Mouse (Mus musculus) brown adipose tissue, adult 24 weeks (tissue): Measurements from ENCODE around the gene Nhsl2. TPM values are rescaled to one million over a fixed set of nuclear protein-coding genes. Genes with fewer than 3 reads are reported as not detected.

Experiments
- H3K27ac ChIP-seq: fragments of 200-500 bp; replicated peaks from 2 replicates; pipeline ENCODE4 v1.5.1; 2012; ENCODE audit warnings: low read depth, mild to moderate bottlenecking, low read length
- H3K4me1 ChIP-seq: fragments of 200-500 bp; 2 replicates; pipeline ENCODE4 v1.6.1; 2012; ENCODE audit warnings: low read length, mixed read lengths; ENCODE audit not compliant: control insufficient read depth, insufficient read depth, insufficient read length
- H3K4me3 ChIP-seq: fragments of 200-500 bp; 2 replicates; pipeline ENCODE4 v1.5.1; 2012; ENCODE audit warnings: low read depth, mild to moderate bottlenecking, low read length, moderate library complexity; ENCODE audit not compliant: insufficient read depth
- polyA plus RNA-seq: library from polyadenylated mRNA; stranded (reverse); fragments of >200 nt; gene quantifications from 2 replicates; pipeline ENCODE4 v1.2.4, GENCODE M21; 2012; ENCODE audit not compliant: missing spikeins, insufficient read depth, insufficient read length

The Nhsl2 gene
- polyA plus RNA-seq, 1 experiment: 4.6 TPM

- Histone ChIP-seq H3K4me1 (no peaks in the 10 kb centered on the region; the same call in 1 of the 2 replicates), H3K27ac (no peak overlapping the region), H3K4me3 (no peak overlapping the region)
These were observed 219.8 kb downstream of the Nhsl2 start for GRCm38 (mm10) chrX:102068811-102069540.

GRCm38 (mm10) chrX:102070591-102071471, 221.6 kb downstream of the Nhsl2 start, which contains the start of gene Rtl5:
Rtl5 (minus strand) TSS chrX:102071304.
- peaks cover 2% of the 10 kb centered on the region; the same call in 1 of the 2 replicates for H3K4me1 ChIP-seq
- H3K27ac ChIP-seq: peak within 1 kb of the TSS; percentile 34; the same call in 1 of the 2 replicates
- H3K4me3 ChIP-seq: peak within 1 kb of the TSS; percentile 61

- H3K27ac ChIP-seq: no peak overlapping the region
- no peak overlapping the region for H3K4me3 ChIP-seq
- H3K4me1 ChIP-seq: peaks cover 2% of the 10 kb centered on the region; the same call in 1 of the 2 replicates
These were observed 222.3 kb downstream of the Nhsl2 start for GRCm38 (mm10) chrX:102071517-102071916.

GRCm38 (mm10) chrX:102073605-102074325, 224.6 kb downstream of the Nhsl2 start:
- H3K4me3 ChIP-seq: no peak overlapping the region
- H3K27ac ChIP-seq: no peak overlapping the region
- H3K4me1 ChIP-seq: peaks cover 2% of the 10 kb centered on the region; the same call in 1 of the 2 replicates

DNA sequence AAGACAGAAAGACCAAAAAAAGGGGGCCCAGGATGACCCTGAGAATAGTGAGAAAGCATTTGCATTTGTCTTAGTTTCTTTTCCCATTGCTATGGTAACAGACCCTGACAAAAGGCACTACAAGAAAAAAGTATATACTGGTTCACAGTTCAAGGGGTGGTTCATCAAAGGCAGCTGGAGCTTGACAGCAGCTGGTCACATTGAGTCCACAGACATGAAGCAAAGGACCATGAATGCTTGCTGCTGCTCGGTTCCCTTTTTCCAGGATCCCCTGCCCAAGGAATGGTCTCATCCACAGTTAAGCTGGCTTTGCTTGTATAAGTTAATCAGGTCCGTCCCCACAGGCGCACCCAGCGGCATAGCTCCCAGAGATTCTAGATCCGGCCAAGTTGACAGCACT, 225.2 kb downstream of the Nhsl2 start:
- peaks cover 2% of the 10 kb centered on the region; the same call in 1 of the 2 replicates for H3K4me1 ChIP-seq
- no peak overlapping the region for H3K27ac ChIP-seq
- H3K4me3 ChIP-seq: no peak overlapping the region

GRCm38 (mm10) chrX:102075158-102075557, 226.0 kb downstream of the Nhsl2 start:
- Histone ChIP-seq H3K27ac (no peak overlapping the region), H3K4me3 (no peak overlapping the region), H3K4me1 (peaks cover 2% of the 10 kb centered on the region; the same call in 1 of the 2 replicates)

DNA sequence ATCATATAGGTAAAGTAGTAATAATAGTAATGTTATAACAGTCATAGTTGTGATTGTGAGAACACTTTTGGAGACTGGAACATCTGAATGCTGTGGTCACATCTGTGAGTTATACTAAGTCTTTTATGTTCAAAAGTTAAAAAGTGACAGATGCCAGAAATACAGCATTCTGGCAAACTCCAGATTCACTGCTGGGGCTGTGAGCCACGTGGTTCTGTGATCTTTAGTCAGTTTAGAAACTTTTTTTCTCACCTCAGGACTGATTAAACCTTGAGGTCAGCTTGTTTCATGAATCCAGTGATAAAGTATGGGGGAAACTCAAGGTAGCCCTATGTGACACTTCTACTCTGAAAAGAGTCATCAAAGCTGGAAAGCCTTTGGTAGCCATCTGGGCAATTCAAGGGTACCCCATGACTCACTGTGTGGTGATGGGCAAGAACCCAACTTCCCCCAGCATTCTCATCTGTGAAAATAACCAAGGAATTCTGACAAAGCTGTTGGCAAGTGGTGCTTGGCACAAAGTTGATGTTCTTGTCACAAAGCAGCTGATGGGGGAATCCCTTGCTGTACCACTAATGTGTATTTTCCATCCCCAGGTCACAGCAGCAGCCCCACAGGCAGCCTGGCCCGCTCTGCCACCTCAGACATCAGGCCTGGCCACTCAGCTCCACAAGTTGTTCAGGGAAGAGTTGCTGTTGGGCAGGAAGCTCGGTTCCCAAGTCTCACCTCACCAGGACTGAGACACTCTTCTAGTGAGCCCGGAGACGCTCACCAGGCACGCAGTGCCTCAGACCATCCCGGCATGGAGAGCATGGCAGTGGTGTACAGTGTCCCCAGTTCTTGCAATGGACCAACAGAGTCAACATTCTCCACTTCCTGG, 227.9 kb downstream of the Nhsl2 start:
- no peak overlapping the region for H3K4me3 ChIP-seq
- H3K27ac ChIP-seq: no peak overlapping the region
- 0 out of 2 replicates have a peak, but pooled peaks cover 2% of the 10 kb centered on the region for H3K4me1 ChIP-seq

DNA sequence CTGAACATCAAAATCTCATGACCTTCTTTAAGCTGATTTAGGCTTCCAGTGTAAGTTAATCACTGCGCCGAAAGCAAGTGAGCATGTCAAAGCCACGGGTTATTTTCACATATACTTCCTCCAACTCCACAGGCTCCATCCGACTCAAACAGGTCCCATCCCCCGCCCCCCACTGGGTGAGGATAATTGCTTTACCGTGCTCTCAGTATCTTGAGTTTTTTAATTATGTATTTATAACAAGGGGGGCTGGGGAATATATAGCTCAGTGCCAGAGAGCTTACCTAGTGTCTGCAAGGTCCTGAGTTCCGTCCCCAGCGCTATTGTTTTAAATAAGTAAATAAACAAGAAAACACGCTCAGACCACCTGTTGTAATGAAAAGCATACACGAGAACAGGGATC, 231.9 kb downstream of the Nhsl2 start:
- Histone ChIP-seq H3K27ac (no peak overlapping the region), H3K4me3 (no peak overlapping the region), H3K4me1 (no peaks in the 10 kb centered on the region)

DNA sequence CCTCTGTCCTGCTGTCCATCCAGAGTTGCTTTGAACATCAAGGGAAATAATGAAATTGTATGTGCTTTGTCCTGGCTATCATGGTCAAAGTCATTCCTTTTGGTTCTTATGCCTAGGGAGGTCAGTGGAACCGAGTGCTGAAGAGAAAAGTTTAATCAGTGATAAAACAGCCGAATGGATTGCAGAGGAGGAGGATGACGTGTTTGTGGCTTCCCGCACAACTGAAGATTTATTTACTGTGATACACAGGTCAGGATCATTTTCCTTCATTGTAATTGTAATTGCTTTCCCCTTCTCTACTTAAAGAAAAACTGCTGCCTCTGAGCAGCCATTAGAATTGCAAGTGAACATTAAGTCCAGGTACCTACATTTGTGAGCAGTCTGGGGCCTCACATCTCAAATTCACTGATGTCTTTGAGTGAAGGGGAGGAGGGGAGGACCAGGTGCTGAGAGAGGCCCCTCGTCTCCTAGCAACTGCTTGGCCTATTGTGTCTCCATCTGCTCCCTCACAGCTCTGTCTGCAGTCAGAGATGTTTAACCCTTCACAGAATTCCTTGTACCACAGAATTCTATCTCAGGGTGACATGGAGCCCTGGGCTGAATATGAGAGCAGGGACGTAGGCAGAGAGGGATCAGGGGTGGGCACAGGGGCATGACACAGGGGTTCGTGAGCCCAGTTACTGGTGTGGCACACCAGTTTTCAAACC, 232.5 kb downstream of the Nhsl2 start:
- Histone ChIP-seq H3K27ac (no peak overlapping the region), H3K4me3 (no peak overlapping the region), H3K4me1 (no peaks in the 10 kb centered on the region)

DNA sequence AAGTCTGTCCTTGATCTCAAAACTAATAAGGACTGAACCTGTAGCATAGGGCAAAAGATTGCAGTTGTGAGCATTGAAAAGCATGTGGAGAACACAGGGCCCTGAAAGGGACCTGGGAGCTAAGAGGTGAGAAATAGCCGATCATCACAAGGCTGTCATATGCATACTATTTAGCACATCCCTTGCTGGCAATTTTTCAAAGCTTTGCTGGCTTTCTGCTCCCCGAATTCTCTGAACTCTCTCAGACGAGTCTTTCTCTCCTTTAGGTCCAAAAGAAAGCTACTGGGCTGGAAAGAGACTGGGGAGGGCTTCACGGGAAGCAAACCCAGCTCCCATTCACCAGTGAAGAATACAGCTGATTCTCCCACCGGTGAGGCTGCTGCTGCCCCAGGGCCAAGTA, 233.2 kb downstream of the Nhsl2 start:
- no peak overlapping the region for H3K4me3 ChIP-seq
- H3K4me1 ChIP-seq: no peaks in the 10 kb centered on the region
- no peak overlapping the region for H3K27ac ChIP-seq

GRCm38 (mm10) chrX:102085798-102086443, 236.7 kb downstream of the Nhsl2 start:
- no peaks in the 10 kb centered on the region for H3K4me1 ChIP-seq
- H3K4me3 ChIP-seq: no peak overlapping the region
- H3K27ac ChIP-seq: no peak overlapping the region

DNA sequence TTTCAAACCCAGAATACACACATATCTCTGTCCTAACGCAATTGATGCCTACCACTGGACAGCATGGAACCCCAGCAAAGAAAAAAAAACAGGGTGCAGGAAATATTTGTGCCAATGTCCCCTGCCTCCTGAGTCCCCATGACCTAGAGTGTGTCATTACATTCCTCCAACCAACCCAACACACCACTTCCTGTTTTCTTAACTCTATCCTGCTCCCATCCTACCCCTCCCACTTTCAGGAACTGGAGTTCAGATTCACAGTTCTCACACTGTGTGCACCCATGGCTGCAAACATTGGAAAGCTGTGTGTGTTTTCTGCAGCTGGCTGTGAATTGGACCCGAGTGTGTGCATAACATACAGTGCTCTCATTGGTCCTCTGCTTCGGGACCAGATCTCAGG, 241.4 kb downstream of the Nhsl2 start:
- Histone ChIP-seq H3K27ac (no peak overlapping the region), H3K4me3 (no peak overlapping the region), H3K4me1 (no peaks in the 10 kb centered on the region)

GRCm38 (mm10) chrX:102094381-102094904, 245.3 kb downstream of the Nhsl2 start:
- H3K4me3 ChIP-seq: no peak overlapping the region
- no peak overlapping the region for H3K27ac ChIP-seq

More at GRCm38 (mm10) chrX:102094381-102094904, 245.3 kb downstream of the Nhsl2 start:
- H3K4me1 ChIP-seq: no peaks in the 10 kb centered on the region
